Mouse (Mus musculus) duodenum, adult 2 months (tissue): ENCODE data around the gene Glrx. TPM values are rescaled to one million over a fixed set of nuclear protein-coding genes. Genes with fewer than 3 reads are reported as not detected.

ENCODE experiments used
- polyA plus RNA-seq: library from polyadenylated mRNA; depleted of rRNA; stranded (reverse); fragments of >200 nt; gene quantifications from 2 replicates; pipeline ENCODE4 v1.2.3, GENCODE M21; 2012; ENCODE audit warnings: low replicate concordance; rRNA removed

Gene Glrx
- polyA plus RNA-seq = 59.2 and 187 TPM in 2 replicates

GRCm38 (mm10) chr13:75839719-75840481 lies at the start of gene Glrx:
TSS of gene Glrx (plus strand) at chr13:75839868.

Other genes with a start within 250 kb of the Glrx start
- gene Ell2, start 133.1 kb upstream of the Glrx start, polyA plus RNA-seq = 2.5 and 3.9 TPM in 2 replicates
- gene Rhobtb3, start 104.1 kb downstream of the Glrx start, polyA plus RNA-seq = 4.6 and 8.1 TPM in 2 replicates
- not detected in 2 replicates for gene Spata9, start 127.3 kb downstream of the Glrx start, polyA plus RNA-seq
- gene Rfesd, start 178.9 kb downstream of the Glrx start, polyA plus RNA-seq = 2.1 and 2.4 TPM in 2 replicates
- gene Gpr150, start 217.1 kb downstream of the Glrx start, polyA plus RNA-seq = 0.11 TPM in 1 of 2 replicates, not detected in the other